Mouse (Mus musculus) intestine, embryonic 16.5 days (tissue): Measurements from ENCODE around the gene Gm21094. TPM values are rescaled to one million over a fixed set of nuclear protein-coding genes. Genes with fewer than 3 reads are reported as not detected.
"Not testable (repeated sequence)": the region's sequence is repeated elsewhere in the genome, so short reads cannot be mapped to it uniquely, and the experiment has no call there.

ENCODE experiments used
- ATAC-seq: fragments of 200-750 bp; cut with Nextera tagmentation; 2 replicates; pipeline ENCODE4 v1.8.0; 2017; ENCODE audit warnings: moderate TSS enrichment, moderate library complexity
- H3K27ac ChIP-seq: fragments of 300-500 bp; sonication (generic); 2 replicates; pipeline ENCODE4 v1.5.1; 2014; ENCODE audit warnings: mild to moderate bottlenecking, low read length
- H3K27me3 ChIP-seq: fragments of 300-500 bp; sonication (generic); replicated peaks from 2 replicates; pipeline ENCODE4 v1.6.1; 2014; ENCODE audit warnings: low read length, control low read depth, mixed read lengths; ENCODE audit not compliant: control insufficient read depth, insufficient read depth
- H3K36me3 ChIP-seq: fragments of 300-500 bp; sonication (generic); 2 replicates; pipeline ENCODE4 v1.6.1; 2014; ENCODE audit warnings: low read length, control low read depth; ENCODE audit not compliant: control insufficient read depth, insufficient read depth
- H3K4me1 ChIP-seq: fragments of 300-500 bp; sonication (generic); 2 replicates; pipeline ENCODE4 v1.6.1; 2014; ENCODE audit warnings: low read length, control low read depth, mixed read lengths; ENCODE audit not compliant: control insufficient read depth, insufficient read depth
- H3K4me2 ChIP-seq: fragments of 300-500 bp; sonication (generic); 2 replicates; pipeline ENCODE4 v1.6.1; 2014; ENCODE audit warnings: low read depth, low read length, control low read depth
- H3K4me3 ChIP-seq: fragments of 300-500 bp; sonication (generic); 2 replicates; pipeline ENCODE4 v1.5.1; 2014; ENCODE audit warnings: mild to moderate bottlenecking, low read length
- H3K9ac ChIP-seq: fragments of 300-500 bp; sonication (generic); 2 replicates; pipeline ENCODE4 v1.6.1; 2014; ENCODE audit warnings: low read depth, low read length
- H3K9me3 ChIP-seq: fragments of 300-500 bp; sonication (generic); 2 replicates; pipeline ENCODE4 v1.6.1; 2016; ENCODE audit warnings: low read length, control low read depth; ENCODE audit not compliant: control insufficient read depth
- WGBS: fragments of 180-500 bp; shearing (Covaris S2); extraction: QIAGEN DNeasy Blood & Tissue Kit; methylation state at CpG from one replicate; pipeline ENCODE4 v1.1.7; 2014; 5-methylcytosine and 5-hydroxymethylcytosine counted together
- polyA plus RNA-seq: library from polyadenylated mRNA; unstranded; fragments of >200 nt; fragmentation: Nextera tagmentation; extraction: Ambion mirVana; gene quantifications from 2 replicates; pipeline ENCODE4 v1.2.1, GENCODE M21; 2015

The Gm21094 gene
- polyA plus RNA-seq, result not detected in 2 replicates

DNA sequence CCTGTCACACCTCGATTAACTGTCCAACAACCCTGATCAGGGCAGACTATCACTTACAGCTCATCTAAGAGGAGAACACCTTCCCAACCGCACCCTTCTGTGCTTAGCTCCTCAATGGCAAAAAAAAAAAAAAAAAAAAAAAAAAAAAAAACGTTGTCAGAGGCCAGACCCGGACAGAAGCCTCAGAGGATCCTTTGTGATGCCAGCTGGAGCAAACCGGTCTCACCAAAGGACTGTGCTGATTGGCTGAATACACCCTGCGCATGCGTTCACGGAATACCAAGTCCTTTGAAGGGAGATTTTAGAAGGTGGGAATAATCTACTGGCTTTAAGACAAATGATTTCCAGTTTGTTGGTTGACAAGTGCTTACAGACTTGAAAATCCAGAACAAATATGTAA is at the start of gene Gm21094:
Gene Gm21094 (minus strand): TSS at position 101 of the 400 bp plus-strand sequence.
- not testable (repeated sequence) for H3K36me3 ChIP-seq, H3K4me3 ChIP-seq, ATAC-seq, H3K4me1 ChIP-seq, H3K4me2 ChIP-seq, H3K27ac ChIP-seq, H3K9ac ChIP-seq, H3K27me3 ChIP-seq, H3K9me3 ChIP-seq
- WGBS, result no CpG with 5 or more reads among the region's 8 CpGs
